Mouse (Mus musculus) megakaryocyte, embryonic 14.5 days (primary cell): Measurements from ENCODE around the gene Naa15.

Source experiments
- FLI1 ChIP-seq: IDR thresholded peaks from 2 replicates; pipeline ENCODE4 v1.6.1; 2012; ENCODE audit warnings: low read length, inconsistent platforms, mixed read lengths
- GATA1 ChIP-seq: IDR thresholded peaks from 3 replicates; pipeline ENCODE4 v1.6.1; 2012; ENCODE audit warnings: mixed read lengths, low read length, inconsistent platforms, borderline replicate concordance

- TF ChIP-seq GATA1 (no peak), FLI1 (no peak)
Measured at GRCm38 (mm10) chr3:51434871-51435595, 20.1 kb downstream of the Naa15 start.
